Mouse (Mus musculus) heart, adult 2 months (tissue): ENCODE data around the gene Lmo4.

ENCODE experiments used
- CTCF ChIP-seq: fragments of 200-600 bp; IDR thresholded peaks from 2 replicates; pipeline ENCODE4 v1.8.1; 2022; ENCODE audit warnings: antibody characterized with exemption, mild to moderate bottlenecking, moderate library complexity
- EP300 ChIP-seq: fragments of 200-500 bp; IDR thresholded peaks from 2 replicates; pipeline ENCODE4 v1.6.1; 2011; ENCODE audit warnings: low read depth, low read length, control low read depth; ENCODE audit not compliant: insufficient read depth
- POLR2A ChIP-seq: fragments of 200-500 bp; IDR thresholded peaks from 2 replicates; pipeline ENCODE4 v1.6.1; 2011; ENCODE audit warnings: mild to moderate bottlenecking, low read depth, low read length, control low read depth; ENCODE audit not compliant: insufficient read depth

GRCm38 (mm10) chr3:144224594-144224993, 19.6 kb upstream of the Lmo4 start:
- no peak for TF ChIP-seq EP300
- TF ChIP-seq CTCF, result no peak
- no peak for TF ChIP-seq POLR2A
